Mouse (Mus musculus) heart, embryonic 11.5 days (tissue): Measurements from ENCODE around the gene 4933412E24Rik. TPM values are rescaled to one million over a fixed set of nuclear protein-coding genes. Genes with fewer than 3 reads are reported as not detected.

Experiments
- ATAC-seq: fragments of 200-750 bp; cut with Nextera tagmentation; replicated peaks from 2 replicates; pipeline ENCODE4 v1.8.0; 2017; ENCODE audit warnings: moderate library complexity; ENCODE audit not compliant: insufficient number of reproducible peaks, low FRiP score, low TSS enrichment
- H3K27ac ChIP-seq: fragments of 300-500 bp; sonication (generic); 2 replicates; pipeline ENCODE4 v1.5.1; 2014; ENCODE audit warnings: mild to moderate bottlenecking, low read depth, low read length
- H3K27me3 ChIP-seq: fragments of 300-500 bp; sonication (generic); 2 replicates; pipeline ENCODE4 v1.6.1; 2014; ENCODE audit warnings: mild to moderate bottlenecking, low read length, mixed read lengths; ENCODE audit not compliant: control insufficient read depth, insufficient read depth
- H3K36me3 ChIP-seq: fragments of 300-500 bp; sonication (generic); 2 replicates; pipeline ENCODE4 v1.6.1; 2014; ENCODE audit warnings: mild to moderate bottlenecking, low read length, moderate library complexity, mixed read lengths; ENCODE audit not compliant: control insufficient read depth, insufficient read depth
- H3K4me1 ChIP-seq: fragments of 300-500 bp; sonication (generic); 2 replicates; pipeline ENCODE4 v1.6.1; 2014; ENCODE audit warnings: low read length; ENCODE audit not compliant: control insufficient read depth, insufficient read depth
- H3K4me2 ChIP-seq: fragments of 300-500 bp; sonication (generic); 2 replicates; pipeline ENCODE4 v1.6.1; 2014; ENCODE audit warnings: mild to moderate bottlenecking, moderate library complexity
- H3K4me3 ChIP-seq: fragments of 300-500 bp; sonication (generic); 2 replicates; pipeline ENCODE4 v1.5.1; 2014; ENCODE audit warnings: low read depth, low read length
- H3K9ac ChIP-seq: fragments of 300-500 bp; sonication (generic); 2 replicates; pipeline ENCODE4 v1.6.1; 2014; ENCODE audit warnings: mild to moderate bottlenecking, low read depth, low read length, moderate library complexity
- H3K9me3 ChIP-seq: fragments of 300-500 bp; sonication (generic); replicated peaks from 2 replicates; pipeline ENCODE4 v1.6.1; 2016; ENCODE audit warnings: low read length; ENCODE audit not compliant: control insufficient read depth
- WGBS: fragments of 180-500 bp; shearing (Covaris S2); extraction: QIAGEN DNeasy Blood & Tissue Kit; methylation state at CpG from one replicate; pipeline ENCODE4 v1.1.7; 2014; ENCODE audit not compliant: insufficient replicate concordance; 5-methylcytosine and 5-hydroxymethylcytosine counted together
- polyA plus RNA-seq: library from polyadenylated mRNA; unstranded; fragments of >200 nt; fragmentation: Nextera tagmentation; extraction: Ambion mirVana; gene quantifications from 2 replicates; pipeline ENCODE4 v1.2.1, GENCODE M21; 2014

4933412E24Rik gene
- polyA plus RNA-seq = not detected in 2 replicates

GRCm38 (mm10) chr15:60016513-60016912, at the start of gene 4933412E24Rik:
Gene 4933412E24Rik (minus strand): TSS chr15:60016613.
- Histone ChIP-seq H3K4me1 (0 out of 2 replicates have a peak, but pooled peaks cover 3% of the 10 kb centered on the region), H3K9ac (no peak within 1 kb of the TSS), H3K36me3 (no peaks in the 10 kb centered on the region), H3K4me3 (no peak within 1 kb of the TSS), H3K27me3 (no peaks in the 10 kb centered on the region), H3K4me2 (no peak within 1 kb of the TSS), H3K27ac (no peak within 1 kb of the TSS), H3K9me3 (no peaks in the 10 kb centered on the region)
- WGBS = 89% methylated on average over 7 of the region's 7 CpGs
- ATAC-seq = no peak

- Histone ChIP-seq H3K9me3 (no peaks in the 10 kb centered on the region), H3K9ac (no peak overlapping the region), H3K27ac (no peak overlapping the region), H3K4me2 (no peak overlapping the region), H3K4me3 (no peak overlapping the region), H3K36me3 (no peaks in the 10 kb centered on the region), H3K4me1 (no peaks in the 10 kb centered on the region), H3K27me3 (no peaks in the 10 kb centered on the region)
- ATAC-seq = no peak
- 72% methylated on average over 3 of the region's 3 CpGs for WGBS
Observed at GRCm38 (mm10) chr15:60030728-60031127, 14.3 kb upstream of the 4933412E24Rik start.

GRCm38 (mm10) chr15:60021256-60021655, 4.8 kb upstream of the 4933412E24Rik start:
- Histone ChIP-seq H3K27me3 (no peaks in the 10 kb centered on the region), H3K4me3 (no peak overlapping the region), H3K27ac (no peak overlapping the region), H3K9ac (no peak overlapping the region), H3K36me3 (no peaks in the 10 kb centered on the region), H3K4me2 (no peak overlapping the region), H3K9me3 (no peaks in the 10 kb centered on the region), H3K4me1 (no peaks in the 10 kb centered on the region)
- WGBS = 27% methylated on average over 3 of the region's 3 CpGs
- no peak for ATAC-seq

- Histone ChIP-seq H3K4me3 (no peak overlapping the region), H3K9me3 (no peaks in the 10 kb centered on the region), H3K4me1 (0 out of 2 replicates have a peak, but pooled peaks cover 2% of the 10 kb centered on the region), H3K36me3 (no peaks in the 10 kb centered on the region), H3K9ac (no peak overlapping the region), H3K27me3 (no peaks in the 10 kb centered on the region), H3K4me2 (no peak overlapping the region), H3K27ac (no peak overlapping the region)
- no peak for ATAC-seq
- 82% methylated on average over 4 of the region's 4 CpGs for WGBS
Observed at GRCm38 (mm10) chr15:60010199-60010598, 6.2 kb downstream of the 4933412E24Rik start.

- Histone ChIP-seq H3K27me3 (no peaks in the 10 kb centered on the region), H3K4me3 (no peak overlapping the region), H3K4me2 (no peak overlapping the region), H3K4me1 (no peaks in the 10 kb centered on the region), H3K9me3 (no peaks in the 10 kb centered on the region), H3K27ac (no peak overlapping the region), H3K9ac (no peak overlapping the region), H3K36me3 (no peaks in the 10 kb centered on the region)
- ATAC-seq = no peak
- WGBS = 74% methylated on average over 3 of the region's 3 CpGs
Observed at GRCm38 (mm10) chr15:60009610-60010009, 6.8 kb downstream of the 4933412E24Rik start.

GRCm38 (mm10) chr15:59983777-59984176, 32.6 kb downstream of the 4933412E24Rik start:
- Histone ChIP-seq H3K4me1 (no peaks in the 10 kb centered on the region), H3K4me3 (no peak overlapping the region), H3K4me2 (no peak overlapping the region), H3K27ac (no peak overlapping the region), H3K36me3 (no peaks in the 10 kb centered on the region), H3K9ac (no peak overlapping the region), H3K27me3 (no peaks in the 10 kb centered on the region), H3K9me3 (no peaks in the 10 kb centered on the region)
- ATAC-seq = no peak
- WGBS = 70% methylated on average over 4 of the region's 4 CpGs

- no peaks in the 10 kb centered on the region for H3K4me1 ChIP-seq
- H3K4me2 ChIP-seq = no peak overlapping the region
- ATAC-seq = no peak
- H3K9ac ChIP-seq = no peak overlapping the region
- H3K9me3 ChIP-seq = no peaks in the 10 kb centered on the region
- H3K36me3 ChIP-seq = no peaks in the 10 kb centered on the region
- H3K27ac ChIP-seq = no peak overlapping the region
- no peaks in the 10 kb centered on the region for H3K27me3 ChIP-seq
- WGBS = 32% methylated on average over 3 of the region's 3 CpGs
- H3K4me3 ChIP-seq = no peak overlapping the region
Observed at GRCm38 (mm10) chr15:59975310-59975709, 41.1 kb downstream of the 4933412E24Rik start.

GRCm38 (mm10) chr15:59974584-59974983, 41.8 kb downstream of the 4933412E24Rik start:
- Histone ChIP-seq H3K4me1 (no peaks in the 10 kb centered on the region), H3K4me2 (no peak overlapping the region), H3K4me3 (no peak overlapping the region), H3K36me3 (no peaks in the 10 kb centered on the region), H3K27me3 (no peaks in the 10 kb centered on the region), H3K9me3 (no peaks in the 10 kb centered on the region), H3K9ac (no peak overlapping the region), H3K27ac (no peak overlapping the region)
- no peak for ATAC-seq
- 70% methylated on average over 5 of the region's 5 CpGs for WGBS

- H3K27me3 ChIP-seq = no peaks in the 10 kb centered on the region
- H3K4me3 ChIP-seq = no peak overlapping the region
- ATAC-seq = no peak
- H3K9ac ChIP-seq = no peak overlapping the region
- H3K36me3 ChIP-seq = no peaks in the 10 kb centered on the region
- WGBS = 83% methylated on average over 7 of the region's 7 CpGs
- H3K4me1 ChIP-seq = no peaks in the 10 kb centered on the region
- no peak overlapping the region for H3K27ac ChIP-seq
- no peaks in the 10 kb centered on the region for H3K9me3 ChIP-seq
- H3K4me2 ChIP-seq = no peak overlapping the region
Observed at GRCm38 (mm10) chr15:59973651-59974519, 42.5 kb downstream of the 4933412E24Rik start.
